Mouse (Mus musculus): ENCODE measurements around the gene Cd300ld3.
A peak's percentile ranks its signal among the peaks of the same experiment; 100 is the strongest.

GRCm38 (mm10) chr11:115080886-115081285 is 32.7 kb upstream of the Cd300ld3 start:
- no peak for TF ChIP-seq POLR2A (IDR thresholded peaks at IDR 0.05; ENCODE audit: control insufficient read depth, extremely low read depth, insufficient read depth, low read length, poor library complexity)
- 0 out of 2 replicates have a peak, but pooled peaks have one; percentile 52 for TF ChIP-seq CTCF (IDR thresholded peaks at IDR 0.05; ENCODE audit: borderline replicate concordance, control insufficient read depth, extremely low read depth, insufficient read depth, low read length, poor library complexity)
